Mouse (Mus musculus): ENCODE measurements at regions not wholly inside any gene's neighbourhood (a gene's known extent, or its start where the extent isn't known, plus 50 kb on each side); places are given as distances from the start of the nearest gene placed in this dataset.

DNA sequence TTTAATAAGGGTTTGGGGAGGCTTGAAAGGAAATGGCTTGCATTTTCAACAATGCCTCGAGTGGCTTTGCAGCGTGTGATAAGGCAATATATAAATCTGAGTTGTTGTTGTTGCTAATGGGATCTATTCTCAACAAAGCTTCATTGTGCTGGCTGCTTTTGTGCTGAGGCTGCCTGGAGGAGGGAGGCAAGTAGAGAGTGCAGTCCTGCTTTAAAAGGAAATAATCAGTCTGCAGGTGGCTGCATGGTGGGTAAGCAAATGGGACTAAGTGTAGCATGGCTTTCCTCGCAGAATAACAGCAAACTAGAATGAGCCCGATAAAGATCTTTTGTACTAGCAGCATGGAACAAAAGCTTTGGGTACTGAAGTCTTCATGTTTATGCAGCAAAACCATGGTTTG lies 257.4 kb upstream of the Negr1 start:
- in situ Hi-C loops (cut with MboI; ENCODE audit: low pct_ligation_motif_present, low pct_unique_long_range_greater_than_20kb, low sequenced_read_pairs), result no loop called here

DNA sequence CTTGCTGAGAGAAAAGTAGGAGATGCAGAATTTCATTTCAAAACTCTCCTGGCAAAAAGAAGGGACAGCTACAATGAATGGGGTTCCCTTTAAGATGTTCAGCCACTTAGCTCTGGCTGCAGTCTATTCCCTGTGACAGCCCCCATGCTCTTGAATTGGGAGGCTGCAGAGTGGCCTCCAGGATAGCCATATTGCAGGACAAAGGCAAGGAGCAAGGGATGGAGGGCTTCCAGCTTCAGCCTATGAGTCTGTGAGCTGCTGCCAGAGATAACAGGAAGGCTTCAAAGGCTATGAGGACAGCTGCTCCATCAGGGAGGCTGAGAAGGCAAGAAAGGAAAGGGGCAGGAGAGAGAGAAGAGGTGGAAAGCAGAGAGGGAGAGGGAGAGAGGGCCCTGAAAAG lies 256.5 kb upstream of the Negr1 start:
- in situ Hi-C loops (cut with MboI; ENCODE audit: low pct_ligation_motif_present, low pct_unique_long_range_greater_than_20kb, low sequenced_read_pairs) (no loop called here), dilution Hi-C loops (cut with MboI; ENCODE audit: extremely low pct_ligation_motif_present, extremely low pct_unique_long_range_greater_than_20kb, low sequenced_read_pairs) (no loop called here)
- H3K4me1 ChIP-seq (ENCODE audit: control insufficient read depth in 1 of 2, insufficient read depth in 2 of 2), result no peaks in the 10 kb centered on the region
- H3K79me2 ChIP-seq (replicated peaks; ENCODE audit: control insufficient read depth, extremely low read depth, insufficient read depth, poor library complexity, severe bottlenecking), result no peaks in the 10 kb centered on the region
- H3K9ac ChIP-seq (ENCODE audit: insufficient read depth, low read depth), result no peak overlapping the region
- H3K27me3 ChIP-seq (replicated peaks), result no peaks in the 10 kb centered on the region
- no peak overlapping the region for H3K4me2 ChIP-seq (ENCODE audit: insufficient read depth, low read depth, poor library complexity, severe bottlenecking)
- TF ChIP-seq MYC (IDR thresholded peaks at IDR 0.05; ENCODE audit: low read depth, low read length) (no peak), IRF4 (IDR thresholded peaks at IDR 0.05; ENCODE audit: low read depth, low read length) (no peak), ZNF384 (IDR thresholded peaks at IDR 0.05; ENCODE audit: low read depth, low read length) (no peak), MAZ (IDR thresholded peaks at IDR 0.05; ENCODE audit: low read depth, low read length) (no peak), NELFE (IDR thresholded peaks at IDR 0.05; ENCODE audit: low read depth, low read length) (no peak), RCOR1 (conservative IDR thresholded peaks at IDR 0.05; ENCODE audit: low read depth, low read length) (no peak), ELF1 (IDR thresholded peaks at IDR 0.05; ENCODE audit: low read depth, low read length) (no peak)
- H3K4me3 ChIP-seq (replicated peaks in 1 of 3; ENCODE audit: low read depth in 2 of 3, low read length in 2 of 3, poor library complexity in 1 of 3), result no peak overlapping the region
- H3K9me3 ChIP-seq (replicated peaks; ENCODE audit: low read length), result peaks cover 37% of the 10 kb centered on the region
- no peaks in the 10 kb centered on the region for H3K36me3 ChIP-seq (replicated peaks in 1 of 2; ENCODE audit: control insufficient read depth in 1 of 2, insufficient read depth in 1 of 2, low read length in 1 of 2)
- DNase-seq (ENCODE audit: extremely low read depth), result no peak
- H3K27ac ChIP-seq (ENCODE audit: insufficient read depth, low read depth), result no peak overlapping the region

More for the DNA sequence above, 257.4 kb upstream of the Negr1 start:
- H3K9ac ChIP-seq (ENCODE audit: insufficient read depth, low read depth), result no peak overlapping the region
- no peak for TF ChIP-seq BHLHE40 (IDR thresholded peaks at IDR 0.05; ENCODE audit: low read depth, low read length)
- TF ChIP-seq ZC3H11A (IDR thresholded peaks at IDR 0.05; ENCODE audit: low read depth, low read length), result no peak
- no peak for TF ChIP-seq MYC (IDR thresholded peaks at IDR 0.05; ENCODE audit: low read depth, low read length)
- TF ChIP-seq MAX (IDR thresholded peaks at IDR 0.05; ENCODE audit: low read length), result no peak
- TF ChIP-seq RCOR1 (conservative IDR thresholded peaks at IDR 0.05; ENCODE audit: low read depth, low read length), result no peak
- no peak for TF ChIP-seq USF2 (conservative IDR thresholded peaks at IDR 0.05; ENCODE audit: low read depth, low read length)
- TF ChIP-seq JUN (IDR thresholded peaks at IDR 0.05; ENCODE audit: insufficient read depth, low read depth, low read length), result no peak
- TF ChIP-seq E2F4 (IDR thresholded peaks at IDR 0.05; ENCODE audit: insufficient replicate concordance, low read depth, low read length), result no peak
- no peak for TF ChIP-seq USF1 (IDR thresholded peaks at IDR 0.05; ENCODE audit: low read depth, low read length)
- no peak for TF ChIP-seq ELF1 (IDR thresholded peaks at IDR 0.05; ENCODE audit: low read depth, low read length)
- no peak for TF ChIP-seq PAX5 (IDR thresholded peaks at IDR 0.05; ENCODE audit: low read length)
- TF ChIP-seq JUND (conservative IDR thresholded peaks at IDR 0.05; ENCODE audit: low read depth, low read length), result no peak
- no peak for TF ChIP-seq POLR2AphosphoS2 (IDR thresholded peaks at IDR 0.05; ENCODE audit: low read depth, low read length)
- TF ChIP-seq NRF1 (IDR thresholded peaks at IDR 0.05; ENCODE audit: low read depth, low read length), result no peak
- TF ChIP-seq RAD21 (IDR thresholded peaks at IDR 0.05; ENCODE audit: low read depth, low read length), result no peak
- TF ChIP-seq MXI1 (IDR thresholded peaks at IDR 0.05; ENCODE audit: low read depth, low read length), result no peak
- no peak for TF ChIP-seq CHD2 (IDR thresholded peaks at IDR 0.05; ENCODE audit: low read length)
- no peaks in the 10 kb centered on the region for H3K4me1 ChIP-seq (ENCODE audit: control insufficient read depth in 1 of 2, insufficient read depth in 2 of 2)
- DNase-seq (ENCODE audit: extremely low read depth), result no peak
- no peak overlapping the region for H3K4me3 ChIP-seq (replicated peaks in 1 of 3; ENCODE audit: low read depth in 2 of 3, low read length in 2 of 3, poor library complexity in 1 of 3)
- H3K27ac ChIP-seq (ENCODE audit: insufficient read depth, low read depth), result no peak overlapping the region
- peaks cover 36% of the 10 kb centered on the region for H3K9me3 ChIP-seq (replicated peaks; ENCODE audit: low read length)
- no peak overlapping the region for H3K4me2 ChIP-seq (ENCODE audit: insufficient read depth, low read depth, poor library complexity, severe bottlenecking)
- H3K36me3 ChIP-seq (replicated peaks in 1 of 2; ENCODE audit: control insufficient read depth in 1 of 2, insufficient read depth in 1 of 2, low read length in 1 of 2), result no peaks in the 10 kb centered on the region
- no peaks in the 10 kb centered on the region for H3K27me3 ChIP-seq (replicated peaks)
- dilution Hi-C loops (cut with MboI; ENCODE audit: extremely low pct_ligation_motif_present, extremely low pct_unique_long_range_greater_than_20kb, low sequenced_read_pairs), result no loop called here
- no peaks in the 10 kb centered on the region for H3K79me2 ChIP-seq (replicated peaks; ENCODE audit: control insufficient read depth, extremely low read depth, insufficient read depth, poor library complexity, severe bottlenecking)

Measured in CH12.LX (cell line).